Mouse (Mus musculus) gastrocnemius, postnatal 14 days (tissue): ENCODE measurements around the gene Spaca4. TPM values are rescaled to one million over a fixed set of nuclear protein-coding genes. Genes with fewer than 3 reads are reported as not detected.

Source experiments
- DNase-seq: peaks from one replicate; pipeline ENCODE4 v3.0.0; 2021; ENCODE audit warnings: mixed read lengths
- intact Hi-C: fragments of 180-260 bp; cut with DNase I; formaldehyde crosslinking; loops from one replicate; pipeline ENCODE4 v1.15.1; 2025; ENCODE audit warnings: low total_unique reads
- total RNA-seq, 2 experiments: library from RNA; stranded (reverse); gene quantifications; 2 replicates each; pipeline ENCODE4 v1.2.3; 2021

The Spaca4 gene
- total RNA-seq, 2 experiments from 2014 or later, result not detected

DNA sequence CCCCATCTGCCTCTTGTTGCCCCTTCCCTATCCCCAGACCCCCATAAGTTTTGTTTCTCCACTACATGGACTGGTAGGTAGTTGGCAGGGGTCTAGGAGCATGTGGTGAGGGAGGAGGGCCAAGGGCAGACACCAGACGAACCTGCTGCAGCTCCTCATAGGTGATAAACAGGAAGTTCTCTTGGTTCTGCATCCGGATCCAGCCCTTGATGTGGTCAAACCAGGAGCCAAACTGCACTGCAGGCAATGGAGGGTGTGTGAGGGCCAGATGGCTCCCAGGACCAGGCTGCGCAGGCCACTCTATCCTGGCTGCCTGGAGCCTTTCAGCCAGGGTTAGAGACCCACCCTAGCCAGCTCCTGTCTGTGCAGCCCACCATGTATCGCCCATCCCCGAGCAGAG is 7.9 kb upstream of the Spaca4 start:
- no peak for DNase-seq
- intact Hi-C loops, result no loop called here

DNA sequence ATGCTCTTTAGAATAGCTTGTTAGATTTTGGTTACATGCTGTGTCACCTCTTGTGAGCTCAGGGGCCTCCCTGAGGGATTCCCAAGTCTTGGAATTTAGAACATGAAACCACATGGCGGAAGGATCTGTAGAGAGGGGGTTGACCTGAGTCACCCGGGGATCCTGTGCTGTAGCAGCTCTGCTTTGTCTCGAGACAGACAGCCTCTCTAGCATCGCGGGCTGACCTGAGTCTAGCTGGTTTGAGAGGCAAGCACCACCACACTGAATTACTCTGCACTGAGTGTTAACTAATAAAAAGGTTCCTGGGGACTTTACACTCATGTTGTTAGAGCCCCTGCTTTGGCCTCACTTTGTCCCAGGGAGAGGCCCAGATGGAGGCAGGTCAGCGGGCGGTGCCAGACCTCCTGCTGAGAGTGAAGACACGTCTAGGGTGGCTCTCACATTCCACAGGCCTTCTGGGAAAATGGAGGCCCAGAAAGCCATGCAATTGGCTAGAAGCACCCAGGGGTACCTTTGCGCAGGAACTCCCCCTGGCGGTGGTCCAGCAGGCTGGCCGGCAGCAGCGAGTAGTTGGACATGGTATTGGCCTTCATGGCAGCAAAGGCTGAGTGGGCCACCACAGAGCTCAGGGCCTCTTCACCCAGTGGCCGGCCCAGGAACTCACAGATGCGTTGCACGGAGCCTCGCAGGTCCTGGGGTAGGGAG is 5.3 kb upstream of the Spaca4 start:
- no peak for DNase-seq
- intact Hi-C loops, result no loop called here

DNA sequence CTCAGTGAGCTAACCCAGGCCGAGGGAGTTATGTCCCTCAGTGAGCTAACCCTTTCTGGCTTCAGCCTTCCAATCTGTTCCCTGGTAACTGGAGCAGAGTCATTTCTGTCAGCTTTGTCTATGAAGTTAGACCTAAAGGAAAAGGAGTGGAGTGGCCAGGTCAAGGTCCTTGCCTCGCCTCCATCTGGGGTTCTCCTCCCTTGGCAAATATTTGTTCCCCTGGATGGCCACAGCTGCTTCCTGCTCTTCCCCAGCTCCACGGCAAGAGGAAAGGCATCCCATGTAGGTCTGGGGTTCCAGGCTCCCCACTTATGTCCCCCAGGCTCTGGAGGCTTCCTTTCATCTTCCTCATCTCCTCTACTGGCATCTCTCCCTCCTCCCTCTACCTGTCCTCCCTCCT is 2.0 kb upstream of the Spaca4 start:
- intact Hi-C loops, result no loop called here
- DNase-seq, result no peak

DNA sequence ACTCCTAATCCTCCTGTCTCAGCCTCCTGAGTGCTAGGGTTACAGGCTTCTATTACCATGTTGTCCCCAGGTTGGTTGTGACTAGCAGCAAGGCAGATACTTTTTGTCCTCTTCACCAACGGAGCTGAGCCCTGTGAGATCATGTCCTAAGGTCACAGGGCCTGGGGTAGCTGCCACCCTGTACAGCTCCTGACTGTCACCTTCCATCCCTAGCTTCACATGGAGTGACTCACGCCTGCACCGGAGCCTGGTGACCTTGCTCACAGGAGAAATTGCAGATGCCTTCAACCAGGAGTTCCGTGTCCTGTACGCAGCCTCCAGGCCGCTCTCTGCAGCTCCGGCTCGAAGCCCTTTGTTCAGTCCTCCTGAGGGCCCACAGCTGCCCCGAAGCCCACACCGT is 806 bp upstream of the Spaca4 start:
- no peak for DNase-seq
- intact Hi-C loops, result no loop called here

DNA sequence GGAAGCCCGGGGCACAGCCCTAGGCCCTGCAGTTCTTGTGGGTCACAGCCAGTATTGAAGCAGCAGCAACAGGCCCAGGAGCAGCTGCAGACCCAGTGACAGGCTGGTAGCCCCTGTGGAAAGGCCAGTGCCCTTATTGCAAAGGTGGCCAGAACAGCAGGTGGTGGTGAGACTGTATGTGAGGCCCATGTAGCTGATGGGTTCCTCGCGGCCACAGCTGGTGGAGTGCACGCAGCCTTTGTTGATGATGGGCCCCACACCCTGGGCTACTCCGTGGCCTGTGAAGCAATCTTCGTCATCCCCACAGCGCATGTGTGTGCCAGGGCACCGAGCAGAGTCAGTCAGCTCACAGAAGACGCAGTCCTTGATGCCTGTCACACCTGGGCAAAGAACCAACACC is 462 bp downstream of the Spaca4 start:
- intact Hi-C loops, result no loop called here
- DNase-seq, result no peak

DNA sequence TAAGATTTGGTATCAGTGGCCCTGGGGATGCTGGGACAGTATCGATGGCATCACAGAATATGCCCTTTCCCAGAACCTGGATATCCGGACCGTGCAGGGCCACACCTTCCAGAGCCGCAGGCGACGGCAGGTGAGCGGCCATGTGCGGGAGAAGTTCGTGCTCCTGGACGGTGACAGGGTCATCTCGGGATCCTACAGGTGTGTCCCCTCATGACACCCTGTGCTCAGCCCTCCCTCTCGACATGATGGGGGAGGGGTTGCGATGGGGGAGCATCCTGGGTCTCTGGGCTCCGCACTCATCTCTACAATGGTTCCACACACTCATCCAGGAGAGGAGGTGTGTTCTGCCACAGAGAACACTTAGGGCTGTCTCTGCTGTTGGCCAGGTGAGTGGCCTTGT is 1.8 kb downstream of the Spaca4 start:
- intact Hi-C loops, result no loop called here
- no peak for DNase-seq

DNA sequence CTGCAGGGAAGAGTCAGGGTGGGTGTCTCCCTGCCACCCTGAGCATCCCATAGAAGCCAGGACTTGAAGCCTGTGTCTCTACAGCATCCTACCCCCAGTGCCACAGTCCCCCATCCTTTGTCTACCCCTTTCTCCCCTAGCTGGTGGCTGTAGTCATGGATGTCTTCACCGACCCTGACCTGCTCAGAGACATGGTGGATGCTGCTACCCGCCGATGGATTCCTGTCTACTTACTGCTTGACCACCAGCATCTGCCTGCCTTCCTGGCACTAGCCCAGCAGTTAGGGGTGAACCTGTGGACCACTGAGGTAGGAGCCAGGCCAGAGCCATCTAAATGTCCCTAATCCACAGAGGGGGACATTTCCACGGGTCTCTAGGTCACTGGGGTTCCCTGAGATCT is 2.3 kb downstream of the Spaca4 start:
- intact Hi-C loops, result no loop called here
- no peak for DNase-seq

DNA sequence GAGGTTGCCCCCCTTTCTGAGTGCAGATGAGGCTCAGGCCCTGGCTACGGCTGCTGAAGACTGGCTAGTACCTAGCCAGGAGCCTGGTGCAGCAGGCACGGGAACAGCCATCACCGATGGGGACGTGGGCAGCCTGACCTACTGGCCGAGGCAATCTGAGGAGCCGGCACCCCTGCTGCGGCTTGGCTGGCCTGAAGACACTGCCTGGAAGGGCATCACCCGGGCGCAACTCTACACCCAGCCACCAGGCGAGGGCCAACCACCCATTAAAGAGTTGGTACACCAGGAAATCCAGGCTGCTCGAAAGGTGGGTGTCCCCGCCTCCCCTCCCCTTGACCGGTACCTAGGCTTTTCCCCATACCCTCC is 3.3 kb downstream of the Spaca4 start:
- DNase-seq, result no peak
- intact Hi-C loops, result no loop called here

DNA sequence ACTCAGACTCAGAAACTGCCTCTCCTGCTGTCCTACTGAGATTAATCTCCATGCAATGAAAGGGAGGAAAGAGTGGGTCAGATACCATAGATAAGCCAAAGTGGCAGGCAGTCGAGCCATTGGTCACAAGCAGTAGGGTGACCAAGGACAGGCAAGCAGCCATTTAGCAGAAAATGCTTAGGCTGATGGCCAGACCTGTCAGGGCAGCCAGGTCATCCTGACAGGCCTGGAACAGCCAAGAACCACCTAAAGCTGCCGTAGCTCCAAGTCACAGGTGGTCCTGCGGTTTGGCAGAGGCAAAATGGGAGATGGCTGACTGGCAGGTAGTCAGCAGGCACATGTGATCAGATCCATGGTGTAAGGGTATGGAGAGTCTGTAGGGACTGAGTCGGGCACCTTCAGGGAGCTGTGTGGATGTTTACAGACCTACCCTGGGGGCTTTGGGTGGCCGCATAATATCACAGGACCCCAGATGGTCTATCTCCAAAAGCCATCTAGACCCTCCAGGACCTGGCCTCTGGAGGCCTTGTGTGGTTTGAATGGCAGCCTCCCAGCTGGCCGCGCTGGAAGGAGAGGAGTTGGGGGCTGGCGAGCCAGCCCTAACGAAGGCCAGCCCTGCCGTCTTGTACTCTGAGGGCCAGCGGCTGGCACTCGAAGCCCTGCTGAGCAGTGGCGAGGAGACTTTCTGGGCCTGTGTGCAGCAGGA is 3.8 kb downstream of the Spaca4 start:
- no peak for DNase-seq
- intact Hi-C loops, result no loop called here

DNA sequence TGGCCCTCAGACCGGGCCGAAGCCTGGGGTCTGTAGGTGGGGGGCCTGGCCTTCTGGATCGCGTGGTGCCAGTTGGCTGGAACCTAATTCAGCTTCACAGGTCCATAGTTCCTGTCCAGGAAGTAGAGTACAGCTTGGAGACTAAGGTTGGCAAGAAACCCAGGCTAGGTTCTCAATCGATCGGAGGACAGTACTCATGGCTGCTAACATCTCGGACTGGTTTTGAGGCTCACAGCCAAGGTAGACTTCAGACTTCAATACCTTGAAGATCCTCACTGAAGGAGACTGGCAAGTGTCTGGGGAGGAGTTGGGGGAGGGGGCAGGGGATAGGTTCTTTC is 4.4 kb downstream of the Spaca4 start:
- DNase-seq, result no peak
- intact Hi-C loops, result no loop called here

DNA sequence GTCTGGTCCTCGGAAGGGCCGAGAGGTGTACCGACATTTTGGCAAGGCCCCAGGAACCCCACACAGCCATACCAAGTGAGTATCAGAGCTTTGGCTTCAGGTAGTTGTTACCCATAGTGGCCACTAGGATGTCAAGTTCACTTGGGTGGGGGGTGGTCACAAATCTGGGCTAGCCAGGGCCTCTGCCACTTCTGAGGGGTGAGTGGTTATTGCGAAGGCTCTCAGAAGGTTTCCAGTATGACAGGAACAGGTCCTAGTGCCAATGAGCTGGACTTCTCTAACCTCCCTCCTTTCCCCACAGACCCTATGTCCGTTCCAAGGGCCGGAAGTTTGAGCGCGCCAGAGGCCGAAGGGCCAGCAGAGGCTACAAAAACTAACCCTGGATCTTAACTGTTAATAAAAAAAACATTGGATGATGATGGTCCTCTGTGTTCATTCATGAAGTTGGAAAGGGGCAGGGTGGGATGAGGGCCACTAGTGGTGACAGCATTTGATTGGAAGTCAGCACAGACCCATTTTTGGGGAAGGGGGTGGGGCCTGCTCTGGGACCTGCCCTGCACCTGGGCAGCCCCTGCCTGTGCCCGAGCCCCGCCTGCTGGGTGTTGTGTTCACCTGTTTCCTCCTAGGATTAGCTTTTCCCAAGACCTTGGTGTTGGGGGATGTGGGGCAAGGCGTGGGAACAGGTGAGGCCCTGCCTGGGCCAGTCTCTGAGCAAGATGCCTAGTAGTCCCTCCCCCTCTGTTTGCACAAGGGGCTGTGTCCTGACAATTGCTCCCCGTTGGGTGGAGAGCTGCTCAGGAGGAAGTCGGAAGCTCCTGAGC is 5.0 kb downstream of the Spaca4 start, which contains the start of gene Fam83e:
Fam83e (plus strand) TSS at position 800 of the 821 bp plus-strand sequence.
- DNase-seq, result no peak
- intact Hi-C loops, result no loop called here

DNA sequence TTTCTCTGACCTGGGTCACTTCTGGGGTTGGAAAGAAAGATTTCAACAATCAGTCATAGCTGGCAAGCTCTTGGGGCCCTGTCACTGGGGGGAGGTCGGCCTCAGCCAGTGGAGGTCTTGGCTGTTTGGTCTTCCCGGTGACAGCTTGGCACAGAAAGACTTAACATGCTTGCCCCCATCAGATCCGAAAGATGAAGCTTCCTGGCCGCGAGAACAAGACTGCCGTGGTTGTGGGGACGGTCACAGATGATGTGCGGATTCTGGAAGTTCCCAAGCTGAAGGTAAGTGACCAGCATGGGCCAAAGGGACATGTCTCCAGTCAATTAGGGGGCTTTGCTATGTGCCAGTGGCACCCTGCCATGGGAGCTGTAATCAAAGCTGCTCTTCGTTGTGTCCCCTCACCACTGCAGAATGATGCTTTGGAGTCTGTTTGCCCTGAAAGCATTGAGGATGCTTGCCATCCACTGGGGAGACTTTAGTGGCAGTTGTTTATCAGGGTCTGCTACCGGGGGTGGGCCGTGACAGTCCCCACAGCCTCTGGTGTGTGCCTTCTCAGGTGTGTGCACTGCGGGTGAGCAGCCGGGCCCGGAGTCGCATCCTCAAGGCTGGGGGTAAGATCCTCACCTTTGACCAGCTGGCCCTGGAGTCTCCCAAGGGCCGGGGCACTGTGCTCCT is 5.7 kb downstream of the Spaca4 start:
- DNase-seq, result no peak
- intact Hi-C loops, result no loop called here

DNA sequence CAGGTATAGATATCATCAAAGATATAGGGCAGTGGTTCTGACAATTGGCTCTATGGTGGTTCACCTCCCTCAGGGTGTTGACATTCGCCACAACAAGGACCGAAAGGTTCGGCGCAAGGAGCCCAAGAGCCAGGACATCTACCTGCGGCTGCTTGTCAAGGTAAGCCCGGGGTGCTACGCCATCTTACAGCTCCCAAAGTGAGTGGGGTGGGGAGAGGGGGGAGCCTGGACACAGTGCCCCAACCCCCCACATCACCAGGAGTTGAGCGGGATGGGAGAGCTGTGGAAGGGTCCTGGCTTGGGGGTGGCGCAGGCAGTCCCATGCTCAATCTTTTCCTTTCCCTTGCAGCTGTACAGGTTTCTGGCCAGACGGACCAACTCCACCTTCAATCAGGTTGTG is 6.4 kb downstream of the Spaca4 start:
- intact Hi-C loops, result no loop called here
- DNase-seq, result no peak

DNA sequence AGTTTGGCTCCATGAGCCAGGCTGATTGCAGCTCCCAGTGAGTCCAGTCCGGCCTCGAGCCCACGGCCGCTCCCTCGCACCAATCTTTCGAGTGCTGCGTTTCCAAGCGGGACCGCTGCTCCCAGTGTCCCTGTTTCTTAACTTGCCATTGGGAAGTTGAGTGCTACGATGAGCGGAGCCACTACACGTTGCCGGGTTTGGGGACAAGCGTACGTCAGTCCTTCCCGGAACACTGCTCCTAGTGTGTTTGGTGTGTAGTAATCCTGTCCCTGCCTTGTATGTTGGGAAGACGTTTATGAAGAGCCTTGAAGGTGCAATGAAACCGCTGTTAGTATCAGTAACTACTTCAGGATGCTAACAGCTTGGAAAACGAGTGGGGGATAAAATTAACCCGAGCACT is 7.3 kb downstream of the Spaca4 start:
- DNase-seq, result no peak
- intact Hi-C loops, result no loop called here

DNA sequence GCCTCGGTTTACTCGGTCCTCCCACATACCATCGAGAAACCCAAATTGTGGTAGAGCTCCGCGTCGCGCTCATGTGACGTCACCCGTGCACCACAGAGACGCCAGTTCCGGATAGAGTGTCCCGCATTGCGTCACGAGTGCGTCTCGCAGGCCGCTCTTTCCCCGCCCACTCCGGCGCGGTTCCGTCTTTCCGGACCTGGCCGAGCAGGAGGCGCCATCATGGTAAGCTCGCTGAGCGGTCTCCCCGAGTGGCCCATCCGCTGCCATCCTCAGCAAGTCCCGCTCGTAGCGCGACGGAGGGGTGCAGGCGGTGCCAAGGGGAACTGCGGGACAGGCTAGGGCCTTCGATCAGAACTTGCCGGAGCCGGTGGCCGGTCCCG is 7.7 kb downstream of the Spaca4 start, which contains the start of gene Sphk2:
Sphk2 (minus strand) TSS at position 85 of the 380 bp plus-strand sequence.
- intact Hi-C loops, result no loop called here

DNA sequence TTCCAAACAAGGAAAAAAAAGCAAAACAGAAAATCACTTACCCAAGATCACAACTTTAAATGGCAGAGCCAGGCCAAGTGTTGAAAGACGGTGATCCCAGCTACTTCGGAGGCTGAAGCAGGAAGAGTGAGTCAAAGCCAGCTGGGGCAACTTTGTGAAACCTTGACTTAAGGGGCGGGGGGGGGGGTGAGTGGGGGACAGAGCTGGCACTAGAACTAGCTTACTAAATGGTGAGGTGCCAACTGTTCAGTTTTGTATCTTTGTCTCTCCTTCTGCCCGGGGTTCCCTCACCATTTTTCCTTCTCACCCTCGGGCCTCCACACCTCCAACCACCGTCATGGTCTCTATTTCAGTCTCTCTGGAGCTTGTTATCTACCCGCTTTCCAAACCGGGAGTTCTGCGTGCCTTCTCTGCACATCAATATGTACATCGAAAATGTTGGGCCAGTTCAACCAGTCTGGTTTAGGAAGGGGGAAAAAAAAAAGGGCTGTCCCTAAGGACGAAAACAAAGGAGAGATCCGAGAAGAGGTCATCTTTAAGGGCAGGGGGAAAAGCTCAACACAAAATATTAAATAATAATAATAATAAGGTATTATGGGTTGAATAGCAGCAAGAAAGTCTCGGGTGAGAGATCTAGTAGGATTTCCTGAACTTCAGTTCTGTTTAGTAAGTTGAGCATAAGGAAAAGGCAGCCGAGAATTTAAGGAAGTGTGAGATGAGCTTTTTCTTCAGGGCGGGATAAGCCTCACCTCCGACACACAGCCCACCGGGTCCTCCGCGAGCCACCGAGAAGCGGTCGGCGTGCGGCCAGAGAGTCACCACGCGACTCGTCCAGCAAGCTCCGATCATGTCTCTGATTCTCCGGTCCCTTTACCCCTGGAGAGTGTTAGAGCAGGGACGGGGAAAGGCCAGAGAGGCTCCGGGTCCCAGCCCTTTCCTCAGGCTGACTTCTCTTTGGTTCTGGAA is 8.4 kb downstream of the Spaca4 start:
- no peak for DNase-seq
- intact Hi-C loops, result no loop called here

More for the DNA sequence above, 7.7 kb downstream of the Spaca4 start, which contains the start of gene Sphk2:
- DNase-seq, result peak; percentile 99

DNA sequence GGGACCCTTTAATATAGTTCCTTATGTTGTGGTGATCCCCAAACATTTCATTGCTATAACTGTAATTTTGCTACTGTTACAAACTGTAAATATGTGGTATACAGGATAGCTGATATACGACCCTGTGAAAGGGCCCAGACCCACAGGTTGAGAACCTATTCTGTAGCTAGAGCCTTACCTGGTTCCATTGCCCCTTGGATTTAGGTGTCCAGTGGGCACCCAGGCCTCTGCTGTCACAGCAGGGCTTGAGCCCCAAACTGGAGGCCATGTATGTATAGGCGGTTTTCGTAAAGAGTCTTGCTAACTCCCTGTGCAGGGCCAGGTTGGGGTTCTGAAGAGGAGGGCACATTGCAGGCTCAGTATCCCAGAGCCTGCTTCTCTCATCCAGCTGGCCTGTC is 9.2 kb downstream of the Spaca4 start:
- no peak for DNase-seq
- intact Hi-C loops, result no loop called here

DNA sequence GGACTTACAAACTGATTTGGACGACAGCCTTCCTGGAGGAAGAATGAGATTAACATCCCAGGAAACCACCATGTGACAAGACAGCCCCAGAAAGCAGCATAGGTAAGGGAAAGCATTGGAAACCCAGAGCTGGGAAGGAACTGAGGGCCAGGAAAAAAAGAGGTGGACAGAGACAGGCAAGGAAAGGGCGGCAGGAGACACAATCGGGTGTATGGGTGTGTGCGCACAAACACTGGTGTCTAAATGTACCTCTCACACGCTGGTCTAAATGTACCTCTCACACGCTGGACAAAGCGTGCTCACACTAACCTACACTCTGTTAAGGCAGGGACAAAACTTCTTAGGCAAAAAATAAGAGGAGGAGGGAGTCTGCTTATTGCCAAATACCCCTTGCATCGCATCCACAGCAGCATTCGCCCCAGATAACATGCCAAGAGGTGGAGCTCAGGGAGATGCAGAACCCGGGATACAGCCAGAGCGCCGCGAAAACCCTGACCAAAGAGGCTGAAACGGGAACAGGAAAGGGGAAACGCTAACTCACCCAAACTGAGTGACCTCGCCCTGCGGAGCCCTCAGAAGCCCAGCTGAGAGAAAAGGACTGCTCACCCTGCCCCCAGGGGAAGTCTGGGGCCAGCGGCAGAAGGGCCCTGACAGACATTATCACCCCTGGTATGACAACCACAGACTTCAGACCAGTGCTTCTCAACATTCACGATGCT is 9.7 kb downstream of the Spaca4 start:
- no peak for DNase-seq
- intact Hi-C loops, result no loop called here
